Mouse (Mus musculus): Measurements from ENCODE around the gene Ptpn11.

Gene Ptpn11

DNA sequence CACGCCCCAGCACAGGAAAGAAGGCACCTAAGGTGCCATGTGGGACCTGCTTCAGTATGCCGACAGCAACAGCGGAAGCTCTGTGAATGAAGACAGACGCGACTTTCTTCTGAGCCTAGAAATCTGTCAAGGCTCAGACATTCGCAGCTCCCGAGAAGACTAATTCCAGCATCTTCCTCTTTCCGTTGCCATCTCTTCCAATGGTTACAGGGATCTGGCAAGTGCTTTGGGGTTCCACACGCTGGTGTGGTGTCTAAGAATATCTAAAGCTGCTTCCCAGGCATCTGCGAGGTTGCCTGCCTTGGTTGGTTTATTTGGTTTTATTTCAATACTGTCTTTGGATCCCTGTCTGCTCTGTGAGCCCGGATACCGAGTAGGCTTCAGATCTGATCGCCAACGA is 65.6 kb downstream of the Ptpn11 start:
- no peak for DNase-seq (ENCODE audit: low read depth, low spot score)

DNA sequence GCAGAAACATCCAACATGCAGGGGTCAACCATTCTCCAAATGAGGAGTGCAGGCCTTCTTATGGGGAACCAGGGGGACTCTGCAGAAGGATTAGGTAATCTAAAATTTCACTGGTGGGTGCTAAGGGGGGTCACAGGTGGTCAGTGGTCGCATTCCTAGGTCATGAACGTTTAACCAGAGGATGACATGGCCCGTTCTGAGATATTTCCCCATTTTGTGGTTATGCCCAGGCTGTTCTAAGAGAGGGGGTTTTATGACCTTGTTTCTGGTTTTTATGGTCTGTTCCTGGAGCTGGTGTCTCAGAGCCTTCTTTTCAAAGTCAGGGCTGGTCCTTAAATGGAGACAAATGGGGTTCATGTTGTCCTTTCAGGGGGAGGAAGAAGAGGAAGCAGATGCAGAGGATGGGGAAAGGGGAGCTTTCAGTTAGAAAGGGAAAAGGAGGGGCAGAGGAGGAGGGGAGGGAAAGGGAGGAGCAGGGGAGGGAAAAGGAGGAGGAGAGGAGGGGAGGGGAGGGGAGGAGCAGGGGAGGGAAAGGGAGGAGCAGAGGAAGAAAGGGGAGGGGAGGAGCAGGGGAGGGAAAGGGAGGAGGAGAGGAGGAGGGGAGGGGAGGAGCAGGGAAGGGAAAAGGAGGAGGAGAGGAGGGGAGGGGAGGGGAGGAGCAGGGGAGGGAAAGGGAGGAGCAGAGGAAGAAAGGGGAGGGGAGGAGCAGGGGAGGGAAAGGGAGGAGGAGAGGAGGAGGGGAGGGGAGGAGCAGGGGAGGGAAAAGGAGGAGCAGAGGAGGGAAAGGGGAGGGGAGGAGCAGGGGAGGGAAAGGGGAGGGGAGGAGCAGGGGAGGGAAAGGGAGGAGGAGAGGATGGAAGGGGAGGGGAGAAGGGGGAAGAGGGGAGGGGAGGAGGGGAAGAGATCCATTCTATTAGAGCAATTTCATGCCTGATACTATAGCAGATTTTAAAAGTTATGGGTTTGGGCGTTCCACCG is 66.7 kb downstream of the Ptpn11 start:
- no peak for DNase-seq (ENCODE audit: low read depth, low spot score)

DNA sequence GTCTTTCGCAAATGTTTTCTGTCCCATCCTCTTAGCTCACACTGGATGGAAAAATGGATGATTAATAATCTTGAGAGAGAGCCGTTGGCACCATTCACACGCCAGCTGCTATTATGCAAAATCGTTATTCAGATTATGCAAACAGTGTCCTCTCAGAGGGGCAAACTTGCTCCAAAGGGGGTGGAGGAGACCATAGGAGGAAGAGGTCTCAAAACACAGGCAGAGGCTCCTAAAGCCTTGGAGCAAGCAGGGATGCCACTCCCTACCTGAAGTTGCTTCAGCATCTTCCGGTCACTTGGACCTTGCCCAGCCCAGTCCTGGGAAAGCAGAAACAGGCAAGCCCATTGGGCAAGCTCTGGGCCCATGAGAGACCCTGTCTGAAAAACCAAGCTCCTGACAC is 67.8 kb downstream of the Ptpn11 start:
- DNase-seq (ENCODE audit: low read depth, low spot score): no peak

DNA sequence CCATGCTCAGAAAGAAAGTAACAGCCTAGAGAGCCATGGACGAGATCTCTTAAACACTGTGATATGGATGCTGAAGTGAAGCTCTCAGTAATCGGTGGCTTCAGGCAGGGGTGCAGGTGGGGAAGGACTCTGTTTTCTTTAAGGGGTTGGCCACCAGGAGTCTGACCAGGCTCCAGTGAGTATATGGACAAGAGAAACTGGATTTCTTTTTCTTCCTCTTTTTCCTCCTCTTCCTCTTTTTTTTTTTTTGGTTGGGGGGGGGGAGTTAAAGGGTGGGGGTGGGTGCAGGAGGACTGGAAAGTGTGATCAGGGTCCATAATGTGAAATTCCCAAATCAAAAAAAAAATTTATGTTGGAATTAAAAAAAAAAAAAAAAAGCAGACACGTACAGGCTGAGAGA is 68.6 kb downstream of the Ptpn11 start:
- no peak for DNase-seq (ENCODE audit: low read depth, low spot score)

DNA sequence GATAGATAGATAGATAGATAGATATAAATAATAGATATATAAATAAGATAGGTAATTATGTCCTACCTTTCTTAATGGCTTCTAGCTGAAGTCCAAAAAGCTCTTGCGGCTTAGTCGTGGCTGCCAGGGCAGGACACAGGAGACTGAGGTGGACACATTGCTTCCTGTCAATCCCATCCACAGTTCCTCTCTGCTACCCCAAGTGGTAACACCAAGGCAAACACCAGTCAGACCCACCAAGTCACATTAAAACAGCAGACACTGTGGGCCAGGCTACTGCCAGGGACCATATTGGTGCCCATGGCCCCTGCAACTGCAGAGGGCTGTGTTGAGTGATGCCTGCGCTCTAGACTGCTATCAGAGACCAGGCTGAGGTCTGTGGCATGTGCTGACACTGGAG is 69.2 kb downstream of the Ptpn11 start:
- DNase-seq (ENCODE audit: low read depth, low spot score): no peak

DNA sequence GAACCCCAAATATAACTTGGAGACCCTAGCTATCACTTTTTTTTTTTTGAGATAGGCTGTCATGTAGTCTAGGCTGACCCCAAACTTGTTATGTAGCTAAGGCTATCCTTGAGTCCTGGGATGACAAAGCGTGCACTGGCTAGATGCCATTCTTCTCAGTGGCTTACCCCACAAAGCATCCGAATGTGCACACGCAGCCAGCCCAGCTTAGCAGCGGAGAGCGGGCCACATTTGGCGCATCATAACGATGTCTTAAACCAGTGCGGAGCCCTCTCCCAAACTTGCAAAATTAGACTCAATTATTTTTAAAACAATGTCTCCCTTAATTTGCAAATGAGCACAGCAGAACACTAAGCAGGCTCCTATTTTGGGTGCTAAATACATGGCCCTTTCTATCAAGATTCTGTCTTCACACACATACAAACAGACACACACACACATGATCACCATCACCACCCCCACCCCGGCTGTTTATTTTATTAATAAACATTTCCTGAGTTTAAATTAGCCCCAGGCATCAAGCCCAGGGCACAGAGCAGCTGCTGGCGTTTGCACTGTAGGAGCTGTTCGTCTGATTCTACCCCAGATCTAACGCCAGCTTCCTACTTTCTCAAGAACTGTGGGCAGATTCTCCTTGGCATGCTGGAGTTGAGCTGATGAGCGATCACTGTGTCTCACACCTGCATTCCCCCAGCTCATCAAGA is 71.7 kb downstream of the Ptpn11 start:
- DNase-seq (ENCODE audit: low read depth, low spot score): no peak

DNA sequence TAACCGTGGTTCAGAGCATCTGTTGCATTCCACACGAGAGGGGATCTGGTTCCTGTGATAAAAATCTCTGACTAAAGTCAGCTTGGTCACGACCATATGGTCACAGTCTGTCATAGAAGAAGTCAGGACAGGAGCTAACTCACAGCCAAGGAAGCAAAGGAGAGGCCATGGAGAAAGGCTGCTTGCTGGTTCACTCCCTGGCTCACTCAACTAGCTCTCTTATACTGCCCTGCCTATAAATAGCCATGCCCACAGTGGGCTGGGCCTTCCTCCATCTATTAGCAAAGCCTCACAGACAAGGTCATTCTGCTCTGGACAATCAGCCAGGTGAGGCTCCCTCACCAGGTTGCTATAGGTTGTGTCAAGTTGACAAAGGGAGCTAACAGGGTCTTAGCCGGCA is 72.9 kb downstream of the Ptpn11 start:
- no peak for DNase-seq (ENCODE audit: low read depth, low spot score)

DNA sequence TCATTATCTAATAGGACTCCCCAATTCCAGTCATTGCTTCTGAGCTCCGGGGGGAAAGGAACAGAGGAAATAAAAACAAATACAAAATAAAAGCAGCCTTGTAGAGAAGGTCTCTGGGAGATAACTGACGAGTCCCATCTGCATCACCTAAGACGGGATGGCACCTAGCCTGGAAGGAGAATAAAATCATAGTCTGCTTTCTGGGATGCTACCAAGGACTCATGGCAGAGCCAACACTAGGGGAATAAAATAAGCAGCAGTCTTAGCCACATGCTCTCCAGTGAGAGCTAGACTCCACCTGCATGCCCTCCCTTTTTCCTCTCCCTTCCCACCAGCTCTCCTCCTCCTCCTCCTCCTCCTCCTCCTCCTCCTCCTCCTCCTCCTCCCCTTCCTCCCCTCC is 74.3 kb downstream of the Ptpn11 start:
- no peak for DNase-seq (ENCODE audit: low read depth, low spot score)

DNA sequence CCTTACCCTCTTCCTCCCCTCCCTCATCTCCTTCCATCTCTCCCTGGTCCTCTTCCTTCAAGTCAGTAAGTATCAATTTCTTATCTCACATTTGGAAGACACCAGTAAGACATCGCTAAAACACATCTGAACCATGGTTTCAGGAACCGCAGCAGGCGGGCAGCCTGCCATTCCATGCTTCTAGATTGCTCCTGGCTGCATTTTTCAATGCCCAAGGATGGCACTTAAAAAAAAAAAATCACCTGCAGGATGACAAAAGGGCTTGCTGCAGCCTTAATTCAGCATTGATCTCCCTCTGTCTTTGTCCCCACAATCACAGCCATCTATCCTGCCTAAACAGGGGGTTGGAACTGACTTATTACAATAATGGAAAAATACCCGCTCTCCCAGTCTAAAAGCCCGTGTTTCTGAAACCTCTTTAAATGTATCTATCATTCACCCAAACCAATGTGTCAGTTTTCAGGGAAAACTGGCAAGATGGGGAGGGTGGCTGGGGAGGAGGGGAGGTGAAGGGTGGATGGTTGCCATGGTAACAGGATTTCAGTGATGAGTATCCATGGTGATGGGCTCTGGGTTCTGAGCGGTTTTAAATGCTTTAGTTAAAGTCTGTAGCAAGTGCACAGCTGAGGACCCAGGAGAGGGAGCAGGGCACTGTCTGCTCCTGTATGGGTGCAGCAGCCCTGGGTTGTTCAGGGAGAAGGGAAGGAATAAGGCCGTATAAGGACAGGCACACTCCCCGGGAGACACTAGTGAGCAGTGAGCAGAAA is 75.6 kb downstream of the Ptpn11 start:
- DNase-seq (ENCODE audit: low read depth, low spot score): peak; percentile 6

DNA sequence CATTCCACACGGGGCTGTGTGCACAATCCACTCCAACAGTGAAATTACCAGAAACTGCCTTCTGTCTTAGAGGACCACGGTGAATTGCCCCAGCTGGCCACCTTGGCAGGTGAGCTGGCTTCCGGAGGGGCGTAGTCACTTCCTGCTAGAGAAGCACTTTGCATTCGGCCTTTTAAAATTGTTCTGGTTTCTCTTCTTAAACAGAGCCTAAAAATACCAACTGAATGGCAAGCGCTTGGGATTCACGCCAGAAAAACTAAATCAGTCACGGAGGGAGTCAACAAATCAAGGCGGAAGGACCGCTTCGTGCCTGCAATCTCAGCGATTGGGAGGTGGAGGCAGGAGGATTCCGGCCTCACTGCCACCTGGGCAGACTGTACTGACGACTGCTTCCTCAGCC is 77.0 kb downstream of the Ptpn11 start:
- DNase-seq (ENCODE audit: low read depth, low spot score): no peak

DNA sequence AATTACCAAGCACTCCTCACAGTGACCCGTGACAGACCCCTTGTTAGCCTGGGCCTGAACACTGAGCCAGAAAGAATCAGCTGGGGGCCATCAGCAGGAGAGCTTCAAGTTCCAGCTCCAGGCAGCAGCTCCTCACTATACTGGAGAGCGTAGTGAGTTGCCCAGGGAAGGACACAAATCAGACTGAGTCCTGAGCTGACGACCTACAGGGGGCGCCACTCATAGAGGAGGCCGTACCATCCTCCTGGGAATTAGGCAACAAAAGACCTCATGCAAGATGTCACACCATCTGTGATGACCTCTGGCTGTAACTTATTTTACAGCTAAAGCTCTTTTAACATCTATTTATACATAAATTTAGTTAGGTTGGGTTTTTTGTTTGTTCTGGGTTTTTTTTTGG is 78.8 kb downstream of the Ptpn11 start:
- no peak for DNase-seq (ENCODE audit: low read depth, low spot score)

DNA sequence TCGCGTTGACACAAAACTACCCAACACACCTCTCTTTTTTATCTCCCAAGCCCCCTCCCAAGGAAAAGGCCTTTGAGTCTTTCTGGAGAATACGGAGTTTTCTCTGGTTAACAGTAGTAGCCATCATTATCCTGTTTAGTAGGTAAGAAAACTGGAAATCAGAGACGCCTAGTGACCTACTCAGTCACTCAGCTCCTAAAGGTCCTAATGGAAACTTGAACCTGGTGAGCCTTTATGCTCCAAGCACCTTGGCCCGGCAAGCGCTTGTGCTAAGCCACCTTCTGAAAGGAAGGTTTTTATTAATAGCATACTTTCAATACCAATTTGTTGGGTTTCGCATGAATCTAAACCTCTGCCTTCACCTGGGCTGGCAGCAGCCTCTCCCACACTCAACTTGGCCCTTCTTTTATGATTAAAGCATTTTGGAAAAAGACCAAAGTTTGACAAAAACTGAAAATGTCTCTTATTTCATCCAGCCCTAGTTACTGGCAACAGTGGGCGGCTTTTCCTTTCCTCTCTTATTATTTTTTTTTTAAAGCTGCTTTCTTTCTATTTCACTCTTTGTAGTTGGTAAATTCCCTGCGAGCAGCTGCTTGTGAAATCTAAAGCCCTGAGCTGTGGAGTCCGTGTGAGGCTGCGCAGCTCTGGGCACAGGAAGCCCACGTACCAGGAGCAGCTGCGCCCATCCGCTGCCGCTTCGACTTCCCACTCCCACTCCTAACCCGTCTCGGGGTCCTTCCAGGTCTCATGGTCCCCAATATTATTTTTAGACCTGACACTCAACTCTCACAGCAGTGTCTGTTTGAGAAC is 79.9 kb downstream of the Ptpn11 start:
- no peak for DNase-seq (ENCODE audit: low read depth, low spot score)

DNA sequence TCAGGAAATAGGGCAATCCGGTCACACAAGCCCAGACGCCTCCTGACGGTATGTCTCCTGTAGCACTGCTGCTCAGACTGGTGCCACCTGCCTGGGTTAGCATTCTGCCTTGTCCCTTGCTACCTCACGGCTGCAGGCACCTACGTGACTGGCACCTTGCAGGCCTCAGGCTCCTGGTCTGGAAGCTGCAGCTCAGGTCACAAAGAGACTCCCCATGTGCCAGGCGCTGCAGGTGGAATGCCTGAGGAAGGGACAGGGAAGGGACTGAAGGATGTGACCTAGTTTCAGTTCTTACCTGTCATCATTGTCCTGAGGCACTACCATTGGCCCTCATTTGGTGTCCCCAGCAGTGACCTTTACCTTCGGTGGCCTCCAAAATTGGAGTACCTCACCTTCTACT is 82.0 kb downstream of the Ptpn11 start:
- no peak for DNase-seq (ENCODE audit: low read depth, low spot score)

DNA sequence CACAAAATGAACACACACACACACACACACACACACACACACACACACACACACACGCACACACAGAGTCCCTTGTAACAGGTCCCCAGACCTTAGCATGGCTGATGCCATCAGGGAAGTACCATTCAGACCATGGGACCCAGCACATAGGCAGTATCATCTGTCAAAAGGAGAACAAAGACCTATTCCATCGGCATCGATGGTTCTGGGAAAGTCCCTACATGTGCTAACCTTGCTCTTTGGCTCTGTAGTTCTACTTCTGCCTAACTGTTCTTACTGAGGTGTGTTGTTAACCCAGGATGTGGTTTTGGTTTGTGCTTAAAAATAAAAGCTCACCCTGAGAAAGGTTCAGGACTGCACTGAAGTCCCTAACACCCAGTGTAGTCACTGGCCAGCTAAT is 84.3 kb downstream of the Ptpn11 start:
- DNase-seq (ENCODE audit: low read depth, low spot score): no peak

DNA sequence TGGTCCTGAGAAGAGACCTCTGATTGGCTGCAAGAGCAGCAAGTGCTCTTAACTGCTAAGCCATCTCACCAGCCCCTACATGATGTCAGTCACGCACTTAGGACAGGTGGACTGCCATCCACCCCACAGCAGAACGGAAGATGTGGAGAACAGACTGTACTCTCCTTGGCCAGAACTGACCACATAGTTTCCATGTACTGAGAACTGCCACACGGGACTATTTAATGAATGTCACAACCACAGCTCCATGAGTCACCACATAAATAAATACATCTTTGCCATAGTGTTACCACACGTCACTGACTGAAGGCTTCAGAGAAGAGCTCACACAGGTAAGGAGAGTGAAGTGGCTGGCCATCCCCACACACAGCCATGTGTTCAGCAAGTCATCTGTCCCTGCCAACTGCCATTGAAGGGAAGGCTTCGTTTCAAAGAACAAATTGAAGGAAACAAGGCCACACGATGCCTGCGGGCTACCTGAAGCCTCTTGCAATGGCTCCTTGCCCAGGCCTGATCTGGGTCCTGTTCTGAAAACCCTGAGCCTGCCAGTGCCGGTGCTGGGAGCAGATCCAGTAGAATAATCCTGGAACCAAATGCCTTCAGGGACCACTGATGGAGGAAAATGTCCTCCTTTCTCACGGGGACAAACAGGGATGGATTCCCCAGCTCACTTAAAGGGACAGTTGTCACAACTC is 90.2 kb downstream of the Ptpn11 start:
- no peak for DNase-seq (ENCODE audit: low read depth, low spot score)

DNA sequence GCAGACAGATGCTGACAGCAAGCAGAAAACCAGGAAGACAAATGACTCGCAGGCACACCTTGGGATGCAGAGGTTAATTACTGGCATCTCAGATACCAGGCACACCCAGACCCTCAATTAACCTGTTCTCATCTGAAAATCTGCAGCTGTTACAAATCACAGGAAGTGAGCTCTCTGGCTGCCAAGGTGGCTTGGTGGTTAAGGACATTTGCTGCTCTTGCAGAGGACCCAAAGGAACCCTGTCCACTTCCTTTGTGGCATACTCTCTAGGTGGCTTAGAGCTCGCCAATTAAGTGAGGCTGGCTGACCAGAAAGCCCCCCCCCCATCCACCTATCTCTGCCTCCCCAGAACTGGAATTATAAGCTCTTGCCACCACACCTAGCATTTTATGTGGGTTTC is 91.1 kb downstream of the Ptpn11 start:
- no peak for DNase-seq (ENCODE audit: low read depth, low spot score)

DNA sequence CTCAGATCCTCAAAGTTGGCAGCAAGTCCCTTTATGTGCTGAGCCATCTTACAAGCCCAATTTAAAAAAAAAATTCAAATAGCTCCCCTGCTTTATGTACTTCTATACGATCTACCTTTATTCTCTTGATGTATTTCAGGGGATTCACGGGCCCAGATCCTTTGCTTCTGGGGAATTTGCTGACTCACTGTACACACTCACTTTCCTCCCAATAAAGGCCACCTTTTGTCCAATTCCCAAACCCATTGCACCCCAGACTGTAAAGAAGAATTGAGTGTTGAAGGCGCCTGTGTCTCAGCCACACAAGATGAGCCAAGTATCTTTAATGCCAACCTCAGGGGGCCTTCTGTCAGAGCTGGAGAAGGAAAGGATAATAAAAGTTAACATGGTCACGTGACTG is 93.2 kb downstream of the Ptpn11 start:
- DNase-seq (ENCODE audit: low read depth, low spot score): no peak

DNA sequence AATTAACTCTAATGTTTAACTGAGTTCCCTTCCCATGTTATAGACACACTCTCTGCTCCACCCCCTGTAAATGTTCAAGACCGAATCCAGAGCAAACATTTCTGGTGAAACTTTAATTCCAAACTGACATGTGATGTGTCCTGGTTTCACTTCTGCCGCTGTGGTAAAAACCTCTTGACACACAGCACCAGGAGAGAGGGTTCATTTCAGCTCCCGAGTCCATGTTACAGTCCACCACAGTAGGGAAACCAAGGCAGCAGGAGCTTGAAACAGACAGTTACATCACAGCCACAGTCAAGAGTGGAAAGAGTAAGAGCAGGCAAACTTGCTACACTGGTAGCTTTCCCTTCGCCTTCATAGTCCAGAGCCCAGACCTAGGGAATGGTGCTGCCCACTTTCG is 94.5 kb downstream of the Ptpn11 start:
- DNase-seq (ENCODE audit: low read depth, low spot score): no peak

DNA sequence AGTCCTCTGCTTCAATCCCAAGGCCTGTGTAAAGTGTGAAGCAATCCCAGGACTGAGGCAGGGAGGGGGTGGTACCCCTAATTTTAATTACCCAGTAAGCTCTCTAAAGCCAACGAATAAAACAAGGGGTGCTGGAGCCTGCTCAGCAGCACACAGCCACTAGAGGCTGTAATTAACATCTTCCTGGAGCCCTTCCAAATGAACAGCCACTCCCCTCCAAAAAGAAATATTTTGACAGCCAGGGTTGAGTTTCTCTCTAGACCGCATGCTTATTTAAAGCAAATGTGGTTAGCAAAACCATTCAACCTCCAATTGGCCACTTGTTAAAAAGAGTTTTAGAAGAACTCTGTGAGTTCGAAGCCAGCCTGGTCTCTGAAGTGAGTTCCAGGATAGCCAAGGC is 97.9 kb downstream of the Ptpn11 start:
- DNase-seq (ENCODE audit: low read depth, low spot score): no peak

DNA sequence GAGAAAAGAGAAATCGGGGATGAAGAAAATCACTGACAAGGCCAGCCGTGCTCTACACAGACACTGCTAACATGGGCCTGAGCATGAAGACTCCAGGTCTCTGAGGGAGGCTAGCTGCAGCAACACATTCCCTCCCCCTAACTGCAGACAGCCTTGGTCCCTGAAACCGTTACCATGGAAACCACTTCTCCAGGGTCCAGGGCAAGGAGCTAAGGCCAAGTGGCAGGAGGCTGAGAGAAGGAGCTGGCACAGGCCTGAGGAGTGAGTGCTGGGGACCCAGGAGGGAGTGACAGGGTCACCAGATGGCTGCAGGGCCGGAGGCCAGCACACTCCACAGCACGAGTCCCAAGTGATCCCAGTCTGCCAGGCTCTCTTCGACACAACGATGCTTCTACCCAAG is 101.5 kb downstream of the Ptpn11 start:
- DNase-seq (ENCODE audit: low read depth, low spot score): no peak

DNA sequence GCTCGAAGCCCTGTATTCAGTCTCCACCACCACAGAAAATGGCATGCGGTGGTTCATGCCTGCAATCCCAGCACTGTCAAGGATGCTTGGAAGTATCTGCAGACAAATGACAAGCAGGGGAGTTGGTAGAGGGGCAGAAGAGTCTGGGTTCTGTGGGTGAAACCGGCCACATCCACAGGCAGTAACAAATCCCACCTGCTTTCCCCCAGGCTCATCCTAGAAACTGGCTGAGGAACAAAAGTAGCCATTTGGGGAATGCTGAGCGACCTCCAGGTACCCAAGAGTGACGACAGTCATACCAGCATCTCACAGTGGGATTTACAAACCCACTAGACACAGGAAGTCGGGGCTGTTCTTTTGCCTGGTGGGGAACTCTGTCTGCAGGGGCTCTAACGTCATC is 103.5 kb downstream of the Ptpn11 start:
- DNase-seq (ENCODE audit: low read depth, low spot score): no peak

All from retina, postnatal 7 days (tissue).